Mouse (Mus musculus) limb, embryonic 11.5 days (tissue): ENCODE measurements around the gene Gm28729. TPM values are rescaled to one million over a fixed set of nuclear protein-coding genes. Genes with fewer than 3 reads are reported as not detected.

Experiments
- ATAC-seq: fragments of 200-750 bp; cut with Nextera tagmentation; 2 replicates; pipeline ENCODE4 v1.8.0; 2017; ENCODE audit warnings: low read depth; ENCODE audit not compliant: insufficient number of reproducible peaks, low FRiP score, low TSS enrichment
- DNase-seq: peaks from one replicate; pipeline ENCODE4 v3.0.0-alpha.2; 2015; ENCODE audit warnings: low spot score
- H3K27ac ChIP-seq: fragments of 300-500 bp; sonication (generic); replicated peaks from 2 replicates; pipeline ENCODE4 v1.5.1; 2014; ENCODE audit warnings: low read depth, mild to moderate bottlenecking, low read length
- H3K27me3 ChIP-seq: fragments of 300-500 bp; sonication (generic); 2 replicates; pipeline ENCODE4 v1.6.1; 2014; ENCODE audit warnings: mild to moderate bottlenecking, low read length, mixed read lengths; ENCODE audit not compliant: control insufficient read depth, insufficient read depth
- H3K36me3 ChIP-seq: fragments of 300-500 bp; sonication (generic); 2 replicates; pipeline ENCODE4 v1.6.1; 2014; ENCODE audit warnings: mild to moderate bottlenecking, low read length, moderate library complexity, mixed read lengths; ENCODE audit not compliant: control insufficient read depth, insufficient read depth
- H3K4me1 ChIP-seq: fragments of 300-500 bp; sonication (generic); 2 replicates; pipeline ENCODE4 v1.6.1; 2014; ENCODE audit warnings: low read length, mixed read lengths; ENCODE audit not compliant: control insufficient read depth, insufficient read depth
- H3K4me2 ChIP-seq: fragments of 300-500 bp; sonication (generic); 2 replicates; pipeline ENCODE4 v1.6.1; 2014; ENCODE audit warnings: low read depth, mild to moderate bottlenecking, moderate library complexity; ENCODE audit not compliant: severe bottlenecking
- H3K4me3 ChIP-seq: fragments of 300-500 bp; sonication (generic); 2 replicates; pipeline ENCODE4 v1.5.1; 2014; ENCODE audit warnings: low read depth, low read length
- H3K9ac ChIP-seq: fragments of 300-500 bp; sonication (generic); 2 replicates; pipeline ENCODE4 v1.6.1; 2014; ENCODE audit warnings: mild to moderate bottlenecking, low read length
- H3K9me3 ChIP-seq: fragments of 300-500 bp; sonication (generic); 2 replicates; pipeline ENCODE4 v1.6.1; 2016; ENCODE audit warnings: low read length; ENCODE audit not compliant: control insufficient read depth
- WGBS: fragments of 180-500 bp; shearing (Covaris S2); extraction: QIAGEN DNeasy Blood & Tissue Kit; methylation state at CpG from one replicate; pipeline ENCODE4 v1.1.7; 2014; 5-methylcytosine and 5-hydroxymethylcytosine counted together
- polyA plus RNA-seq: library from polyadenylated mRNA; unstranded; fragments of >200 nt; fragmentation: Nextera tagmentation; extraction: Ambion mirVana; gene quantifications from 2 replicates; pipeline ENCODE4 v1.2.1, GENCODE M21; 2014

Gm28729 gene
- polyA plus RNA-seq, 1 experiment from 2014 or later, result not detected

GRCm38 (mm10) chr9:96469556-96470265, 55.4 kb downstream of the Gm28729 start:
- H3K27me3 ChIP-seq, result no peaks in the 10 kb centered on the region
- H3K27ac ChIP-seq, result no peak overlapping the region
- DNase-seq (no peak), ATAC-seq (no peak)
- no peaks in the 10 kb centered on the region for H3K9me3 ChIP-seq
- WGBS, result 61% methylated on average over 8 of the region's 8 CpGs
- 0 out of 2 replicates have a peak, but pooled peaks cover 3% of the 10 kb centered on the region for H3K4me1 ChIP-seq
- no peak overlapping the region for H3K4me2 ChIP-seq
- H3K9ac ChIP-seq, result no peak overlapping the region
- no peak overlapping the region for H3K4me3 ChIP-seq
- H3K36me3 ChIP-seq, result peaks cover 3% of the 10 kb centered on the region; the same call in 1 of the 2 replicates

DNA sequence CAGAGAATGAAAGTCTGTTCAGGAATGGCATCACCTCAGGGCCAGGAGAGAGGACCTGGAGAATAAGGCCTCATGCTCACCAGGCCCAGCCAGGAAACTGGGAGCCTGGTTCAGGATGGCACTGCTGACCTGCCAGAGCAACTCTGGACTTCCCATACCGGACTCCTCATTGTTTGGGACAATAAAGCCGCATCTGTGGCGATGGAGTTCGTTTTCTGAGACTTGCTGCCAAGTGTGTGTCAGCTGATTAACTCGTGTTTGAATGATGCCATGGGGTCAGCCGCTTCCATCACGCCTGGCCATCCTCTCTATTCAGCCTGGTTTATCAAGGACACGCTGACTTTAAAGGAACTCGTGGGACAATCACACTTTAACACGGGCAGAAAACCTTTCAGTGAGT, 61.4 kb downstream of the Gm28729 start:
- H3K4me2 ChIP-seq, result no peak overlapping the region
- no peak overlapping the region for H3K4me3 ChIP-seq
- 87% methylated on average over 10 of the region's 10 CpGs for WGBS
- no peaks in the 10 kb centered on the region for H3K27me3 ChIP-seq
- DNase-seq, result no peak
- 0 out of 2 replicates have a peak, but pooled peaks cover 2% of the 10 kb centered on the region for H3K9me3 ChIP-seq
- H3K9ac ChIP-seq, result no peak overlapping the region
- H3K36me3 ChIP-seq, result peaks cover 3% of the 10 kb centered on the region; the same call in 1 of the 2 replicates
- ATAC-seq, result no peak
- H3K27ac ChIP-seq, result no peak overlapping the region
- H3K4me1 ChIP-seq, result no peaks in the 10 kb centered on the region

DNA sequence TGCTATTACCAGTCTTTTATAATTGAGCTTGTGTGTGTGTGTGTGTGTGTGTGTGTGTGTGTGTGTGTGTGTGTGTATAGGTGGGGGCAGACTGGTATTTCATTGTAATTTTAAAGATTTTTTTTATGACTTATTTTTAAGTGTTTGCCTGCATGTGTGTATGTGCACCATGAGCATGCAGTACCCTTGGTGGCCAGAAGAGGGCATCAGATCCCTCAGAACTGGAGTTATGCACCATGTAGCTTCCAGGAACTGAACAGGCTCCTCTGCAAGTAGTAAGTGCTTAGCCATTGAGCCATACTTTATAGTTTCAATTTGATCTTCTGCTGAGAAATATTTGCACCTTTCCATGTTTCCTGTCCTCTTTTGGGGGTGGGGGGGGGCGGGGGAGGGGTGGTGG, 63.5 kb downstream of the Gm28729 start:
- no peaks in the 10 kb centered on the region for H3K27me3 ChIP-seq
- no peak for ATAC-seq
- no peak overlapping the region for H3K4me3 ChIP-seq
- peaks cover 3% of the 10 kb centered on the region; the same call in 1 of the 2 replicates for H3K36me3 ChIP-seq
- H3K9me3 ChIP-seq, result 0 out of 2 replicates have a peak, but pooled peaks cover 2% of the 10 kb centered on the region
- H3K4me2 ChIP-seq, result no peak overlapping the region
- H3K9ac ChIP-seq, result no peak overlapping the region
- DNase-seq, result no peak
- 45% methylated on average over 1 of the region's 1 CpGs for WGBS
- no peak overlapping the region for H3K27ac ChIP-seq
- no peaks in the 10 kb centered on the region for H3K4me1 ChIP-seq

- Histone ChIP-seq H3K4me2 (no peak overlapping the region), H3K4me3 (no peak overlapping the region), H3K4me1 (no peaks in the 10 kb centered on the region), H3K27me3 (no peaks in the 10 kb centered on the region), H3K9ac (no peak overlapping the region), H3K27ac (no peak overlapping the region), H3K36me3 (peaks cover 3% of the 10 kb centered on the region; the same call in 1 of the 2 replicates), H3K9me3 (0 out of 2 replicates have a peak, but pooled peaks cover 2% of the 10 kb centered on the region)
- no peak for DNase-seq
- ATAC-seq, result no peak
- 77% methylated on average over 10 of the region's 10 CpGs for WGBS
These were observed 64.8 kb downstream of the Gm28729 start for GRCm38 (mm10) chr9:96460117-96460865.

- H3K9ac ChIP-seq, result no peak overlapping the region
- no peaks in the 10 kb centered on the region for H3K4me1 ChIP-seq
- no peaks in the 10 kb centered on the region for H3K36me3 ChIP-seq
- no peaks in the 10 kb centered on the region for H3K27me3 ChIP-seq
- no peak overlapping the region for H3K27ac ChIP-seq
- no peaks in the 10 kb centered on the region for H3K9me3 ChIP-seq
- 67% methylated on average over 8 of the region's 8 CpGs for WGBS
- ATAC-seq (no peak), DNase-seq (no peak)
- no peak overlapping the region for H3K4me2 ChIP-seq
- H3K4me3 ChIP-seq, result no peak overlapping the region
These were observed 69.4 kb downstream of the Gm28729 start for GRCm38 (mm10) chr9:96455618-96456017.

DNA sequence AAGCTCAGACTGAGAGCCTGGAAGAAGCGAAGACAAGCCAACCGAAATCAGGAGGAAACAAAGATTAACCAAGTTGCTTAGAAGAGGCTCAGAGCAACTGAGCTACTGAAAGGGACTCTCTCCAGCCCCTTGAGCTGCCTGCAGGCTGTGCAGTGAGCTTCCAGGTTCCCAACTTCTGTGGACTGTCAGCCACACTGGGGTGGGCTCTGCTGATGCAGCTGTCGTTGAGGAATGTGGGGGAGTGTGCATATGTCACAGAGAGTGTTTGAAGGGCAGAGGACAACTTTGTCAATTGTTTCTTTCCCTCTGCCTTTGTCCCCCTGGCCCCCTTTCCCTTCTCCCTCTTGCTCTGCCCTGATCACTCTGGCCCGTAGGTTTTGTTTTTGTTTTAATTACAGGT, 72.1 kb downstream of the Gm28729 start:
- no peak overlapping the region for H3K4me2 ChIP-seq
- no peaks in the 10 kb centered on the region for H3K9me3 ChIP-seq
- WGBS, result 91% methylated on average over 4 of the region's 4 CpGs
- H3K4me3 ChIP-seq, result no peak overlapping the region
- no peaks in the 10 kb centered on the region for H3K4me1 ChIP-seq
- H3K9ac ChIP-seq, result no peak overlapping the region
- H3K27me3 ChIP-seq, result no peaks in the 10 kb centered on the region
- no peak overlapping the region for H3K27ac ChIP-seq
- DNase-seq, result no peak
- no peak for ATAC-seq
- H3K36me3 ChIP-seq, result no peaks in the 10 kb centered on the region

GRCm38 (mm10) chr9:96450900-96451720, 74.0 kb downstream of the Gm28729 start:
- H3K4me2 ChIP-seq, result no peak overlapping the region
- H3K36me3 ChIP-seq, result no peaks in the 10 kb centered on the region
- ATAC-seq (no peak), DNase-seq (no peak)
- H3K27me3 ChIP-seq, result no peaks in the 10 kb centered on the region
- H3K4me3 ChIP-seq, result no peak overlapping the region
- 77% methylated on average over 12 of the region's 12 CpGs for WGBS
- no peak overlapping the region for H3K9ac ChIP-seq
- H3K9me3 ChIP-seq, result no peaks in the 10 kb centered on the region
- no peak overlapping the region for H3K27ac ChIP-seq
- H3K4me1 ChIP-seq, result no peaks in the 10 kb centered on the region

- no peak overlapping the region for H3K4me2 ChIP-seq
- H3K4me1 ChIP-seq, result no peaks in the 10 kb centered on the region
- DNase-seq (no peak), ATAC-seq (no peak)
- H3K36me3 ChIP-seq, result no peaks in the 10 kb centered on the region
- no peak overlapping the region for H3K4me3 ChIP-seq
- WGBS, result 88% methylated on average over 9 of the region's 9 CpGs
- H3K9me3 ChIP-seq, result no peaks in the 10 kb centered on the region
- H3K27me3 ChIP-seq, result no peaks in the 10 kb centered on the region
- no peak overlapping the region for H3K27ac ChIP-seq
- H3K9ac ChIP-seq, result no peak overlapping the region
These were observed 75.5 kb downstream of the Gm28729 start for GRCm38 (mm10) chr9:96449514-96449913.
